Mouse (Mus musculus): ENCODE measurements around the gene Mms22l. TPM values are rescaled to one million over a fixed set of nuclear protein-coding genes. Genes with fewer than 3 reads are reported as not detected.
"Not testable (repeated sequence)": the region's sequence is repeated elsewhere in the genome, so short reads cannot be mapped to it uniquely, and the experiment has no call there.

Mms22l gene
- polyA plus RNA-seq, 1 experiment: 63.7 TPM

DNA sequence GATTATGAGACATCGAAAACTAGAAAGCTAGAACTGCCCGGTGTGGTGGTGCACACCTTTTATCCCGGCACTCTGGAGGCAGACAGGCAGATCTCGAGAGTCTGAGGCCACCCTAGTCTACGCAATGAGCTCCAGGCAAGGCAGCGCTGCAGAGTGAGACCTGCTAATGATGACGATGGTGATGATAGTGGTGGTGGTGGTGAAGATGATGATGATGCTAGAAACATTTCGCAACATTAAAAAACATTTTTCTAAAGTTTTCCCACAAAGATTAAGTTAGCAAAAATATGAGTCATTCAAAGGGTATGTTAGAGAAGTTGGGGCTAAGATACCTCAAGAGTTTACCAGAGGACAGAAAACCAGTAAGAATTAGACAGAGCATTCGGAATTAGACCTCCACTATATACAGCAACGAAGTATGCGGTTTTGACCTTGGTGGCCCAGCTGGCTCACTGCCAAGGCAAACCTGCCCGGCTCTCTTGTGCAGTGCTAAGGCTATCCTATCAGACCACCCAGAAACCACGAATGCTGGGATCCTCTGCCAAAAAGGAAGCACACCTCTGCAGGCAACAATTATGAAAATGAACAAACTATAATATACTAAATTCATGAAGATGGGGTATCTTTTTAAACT, 129.8 kb downstream of the Mms22l start:
- Histone ChIP-seq H3K27me3 (ENCODE audit: control insufficient read depth, insufficient read depth, low read length, poor library complexity, severe bottlenecking) (no peaks in the 10 kb centered on the region), H3K27ac (ENCODE audit: insufficient read depth, low read length) (no peak overlapping the region), H3K4me3 (ENCODE audit: low read depth, low read length) (no peak overlapping the region), H3K4me1 (ENCODE audit: control insufficient read depth, insufficient read depth, low read length) (no peaks in the 10 kb centered on the region), H3K9me3 (replicated peaks; ENCODE audit: control insufficient read depth, insufficient read depth, low read length, poor library complexity, severe bottlenecking) (no peaks in the 10 kb centered on the region), H3K9ac (ENCODE audit: low read depth, poor library complexity, severe bottlenecking) (no peak overlapping the region), H3K36me3 (ENCODE audit: control insufficient read depth, insufficient read depth, low read length, poor library complexity, severe bottlenecking) (no peaks in the 10 kb centered on the region)
- no peak for TF ChIP-seq EP300 (IDR thresholded peaks at IDR 0.05; ENCODE audit: insufficient read depth, low read depth, low read length)
- TF ChIP-seq POLR2A (IDR thresholded peaks at IDR 0.05; ENCODE audit: insufficient read depth, low read length): no peak
- no peak for TF ChIP-seq CTCF (IDR thresholded peaks at IDR 0.05; ENCODE audit: low read depth, low read length)

DNA sequence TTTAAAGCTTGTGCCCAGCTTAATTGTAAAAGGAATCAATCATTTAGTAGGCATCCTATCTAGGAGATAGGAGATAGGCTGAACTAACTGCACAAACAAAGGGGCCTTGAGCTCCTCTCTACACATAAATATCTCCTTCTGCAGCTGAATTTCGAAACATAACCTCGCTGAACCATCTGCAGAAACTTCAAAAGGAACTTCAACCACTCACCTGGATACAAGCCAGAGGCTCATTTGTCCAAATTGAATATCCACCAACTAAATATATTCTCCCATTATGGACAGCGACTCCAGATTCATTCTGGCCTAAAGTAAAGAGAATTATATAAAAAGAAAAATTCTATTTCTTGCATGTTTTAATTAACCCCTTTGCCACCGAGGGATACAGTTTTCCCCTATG, 130.4 kb downstream of the Mms22l start:
- no peak overlapping the region for H3K4me3 ChIP-seq (ENCODE audit: low read depth, low read length)
- no peaks in the 10 kb centered on the region for H3K4me1 ChIP-seq (ENCODE audit: control insufficient read depth, insufficient read depth, low read length)
- no peaks in the 10 kb centered on the region for H3K9me3 ChIP-seq (replicated peaks; ENCODE audit: control insufficient read depth, insufficient read depth, low read length, poor library complexity, severe bottlenecking)
- H3K9ac ChIP-seq (ENCODE audit: low read depth, poor library complexity, severe bottlenecking): no peak overlapping the region
- H3K27me3 ChIP-seq (ENCODE audit: control insufficient read depth, insufficient read depth, low read length, poor library complexity, severe bottlenecking): no peaks in the 10 kb centered on the region
- H3K27ac ChIP-seq (ENCODE audit: insufficient read depth, low read length): no peak overlapping the region
- no peak for TF ChIP-seq POLR2A (IDR thresholded peaks at IDR 0.05; ENCODE audit: insufficient read depth, low read length)
- TF ChIP-seq CTCF (IDR thresholded peaks at IDR 0.05; ENCODE audit: low read depth, low read length): no peak
- no peak for TF ChIP-seq EP300 (IDR thresholded peaks at IDR 0.05; ENCODE audit: insufficient read depth, low read depth, low read length)
- no peaks in the 10 kb centered on the region for H3K36me3 ChIP-seq (ENCODE audit: control insufficient read depth, insufficient read depth, low read length, poor library complexity, severe bottlenecking)

DNA sequence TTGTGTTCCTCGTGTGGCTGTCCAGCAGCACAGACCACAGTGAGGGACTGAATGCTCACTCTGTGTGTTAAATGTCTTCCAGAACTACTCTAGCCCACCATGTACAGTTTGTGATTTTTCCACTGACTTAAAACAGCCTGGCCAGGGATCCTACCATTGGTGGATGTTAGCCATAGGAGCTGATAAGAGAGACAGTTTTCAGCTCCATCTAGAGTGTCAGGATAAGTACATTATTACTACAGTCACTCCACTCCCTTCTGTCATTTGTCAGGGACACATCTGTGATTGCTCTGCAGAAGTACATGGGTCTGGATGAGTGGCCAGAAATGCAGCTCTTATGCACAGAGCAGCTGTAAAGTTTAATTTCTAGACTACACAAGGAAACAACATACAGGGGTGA, 131.6 kb downstream of the Mms22l start:
- Histone ChIP-seq H3K9me3 (replicated peaks; ENCODE audit: control insufficient read depth, insufficient read depth, low read length, poor library complexity, severe bottlenecking) (no peaks in the 10 kb centered on the region), H3K27ac (ENCODE audit: insufficient read depth, low read length) (no peak overlapping the region), H3K4me1 (ENCODE audit: control insufficient read depth, insufficient read depth, low read length) (no peaks in the 10 kb centered on the region), H3K4me3 (ENCODE audit: low read depth, low read length) (no peak overlapping the region), H3K9ac (ENCODE audit: low read depth, poor library complexity, severe bottlenecking) (no peak overlapping the region), H3K36me3 (ENCODE audit: control insufficient read depth, insufficient read depth, low read length, poor library complexity, severe bottlenecking) (no peaks in the 10 kb centered on the region), H3K27me3 (ENCODE audit: control insufficient read depth, insufficient read depth, low read length, poor library complexity, severe bottlenecking) (no peaks in the 10 kb centered on the region)
- TF ChIP-seq POLR2A (IDR thresholded peaks at IDR 0.05; ENCODE audit: insufficient read depth, low read length) (no peak), EP300 (IDR thresholded peaks at IDR 0.05; ENCODE audit: insufficient read depth, low read depth, low read length) (no peak), CTCF (IDR thresholded peaks at IDR 0.05; ENCODE audit: low read depth, low read length) (no peak)

DNA sequence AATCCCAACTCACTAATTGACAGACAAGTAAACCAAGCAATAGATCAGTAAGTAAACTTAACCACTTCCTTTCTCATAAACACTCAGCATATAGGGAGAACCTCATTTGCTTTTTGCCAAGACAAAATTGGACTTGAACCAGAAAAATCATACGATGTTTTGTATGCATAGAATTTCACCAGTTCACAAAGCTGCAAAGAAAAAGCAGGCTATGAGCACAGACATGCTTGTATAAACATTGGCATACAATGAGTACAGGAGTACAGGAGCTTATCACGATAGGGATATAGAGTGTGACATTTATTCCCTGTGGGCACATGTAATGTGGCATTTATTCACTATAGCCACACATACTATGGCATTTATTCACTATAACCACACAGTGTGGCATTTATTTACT, 134.2 kb downstream of the Mms22l start:
- Histone ChIP-seq H3K9me3 (replicated peaks; ENCODE audit: control insufficient read depth, insufficient read depth, low read length, poor library complexity, severe bottlenecking) (no peaks in the 10 kb centered on the region), H3K27ac (ENCODE audit: insufficient read depth, low read length) (no peak overlapping the region), H3K4me3 (ENCODE audit: low read depth, low read length) (no peak overlapping the region), H3K27me3 (ENCODE audit: control insufficient read depth, insufficient read depth, low read length, poor library complexity, severe bottlenecking) (no peaks in the 10 kb centered on the region), H3K36me3 (ENCODE audit: control insufficient read depth, insufficient read depth, low read length, poor library complexity, severe bottlenecking) (no peaks in the 10 kb centered on the region), H3K9ac (ENCODE audit: low read depth, poor library complexity, severe bottlenecking) (no peak overlapping the region), H3K4me1 (ENCODE audit: control insufficient read depth, insufficient read depth, low read length) (no peaks in the 10 kb centered on the region)
- TF ChIP-seq CTCF (IDR thresholded peaks at IDR 0.05; ENCODE audit: low read depth, low read length): no peak
- no peak for TF ChIP-seq POLR2A (IDR thresholded peaks at IDR 0.05; ENCODE audit: insufficient read depth, low read length)
- TF ChIP-seq EP300 (IDR thresholded peaks at IDR 0.05; ENCODE audit: insufficient read depth, low read depth, low read length): no peak

DNA sequence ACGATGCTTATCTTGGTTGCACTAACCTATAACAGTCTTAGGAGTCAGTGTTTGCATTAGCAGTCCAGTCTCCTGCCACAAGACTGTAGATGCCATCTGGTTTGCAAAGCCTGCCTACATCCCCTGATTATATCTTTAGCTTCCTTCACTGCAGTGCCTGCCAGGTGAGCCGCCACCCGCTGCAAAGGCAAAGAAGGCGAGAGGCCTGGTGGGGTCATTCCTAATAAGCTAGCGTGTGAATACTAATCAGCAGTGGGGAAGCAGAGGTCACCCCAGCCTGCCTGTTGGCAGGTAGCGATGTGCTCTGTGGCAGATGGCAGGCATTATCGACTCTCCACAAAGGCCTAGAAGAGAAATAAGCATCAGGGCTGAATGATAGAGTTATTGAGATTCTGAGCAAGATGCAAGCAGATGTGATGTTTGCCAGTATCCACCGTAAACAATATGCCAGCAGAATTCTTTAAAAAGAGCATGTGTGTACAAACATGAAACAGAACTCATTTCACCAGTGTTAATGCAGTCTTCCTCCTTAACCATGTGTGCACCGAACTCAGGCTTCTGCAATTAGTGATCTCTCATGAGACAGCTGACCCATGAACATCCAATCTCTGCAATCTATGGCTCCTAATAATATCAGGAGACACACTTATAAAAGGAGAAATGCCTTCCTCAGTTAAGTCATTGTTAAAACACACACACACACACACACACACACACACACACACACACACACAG, 135.1 kb downstream of the Mms22l start:
- no peak overlapping the region for H3K27ac ChIP-seq (ENCODE audit: insufficient read depth, low read length)
- TF ChIP-seq EP300 (IDR thresholded peaks at IDR 0.05; ENCODE audit: insufficient read depth, low read depth, low read length) (no peak), CTCF (IDR thresholded peaks at IDR 0.05; ENCODE audit: low read depth, low read length) (no peak), POLR2A (IDR thresholded peaks at IDR 0.05; ENCODE audit: insufficient read depth, low read length) (no peak)
- H3K36me3 ChIP-seq (ENCODE audit: control insufficient read depth, insufficient read depth, low read length, poor library complexity, severe bottlenecking): no peaks in the 10 kb centered on the region
- H3K9ac ChIP-seq (ENCODE audit: low read depth, poor library complexity, severe bottlenecking): no peak overlapping the region
- H3K4me3 ChIP-seq (ENCODE audit: low read depth, low read length): no peak overlapping the region
- H3K9me3 ChIP-seq (replicated peaks; ENCODE audit: control insufficient read depth, insufficient read depth, low read length, poor library complexity, severe bottlenecking): no peaks in the 10 kb centered on the region
- no peaks in the 10 kb centered on the region for H3K4me1 ChIP-seq (ENCODE audit: control insufficient read depth, insufficient read depth, low read length)
- H3K27me3 ChIP-seq (ENCODE audit: control insufficient read depth, insufficient read depth, low read length, poor library complexity, severe bottlenecking): no peaks in the 10 kb centered on the region

DNA sequence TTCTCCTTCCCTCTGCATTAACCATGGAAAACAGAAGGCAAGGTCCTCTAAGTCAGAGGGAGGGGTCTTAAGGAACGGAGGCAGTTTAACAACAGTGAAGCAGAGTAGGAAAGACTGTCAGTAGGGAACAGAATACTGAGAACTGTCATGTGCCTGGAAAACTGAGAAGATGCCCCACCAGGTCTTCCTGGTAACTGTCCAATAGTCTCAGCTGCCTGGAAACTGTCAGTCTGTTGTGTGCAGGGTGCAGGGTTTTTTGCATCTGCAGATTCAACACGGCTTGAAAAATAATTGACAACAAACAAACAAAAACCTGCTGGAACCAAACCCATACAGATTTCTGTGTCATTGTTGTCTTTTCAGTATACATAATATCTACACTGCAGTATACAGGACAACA, 146.1 kb downstream of the Mms22l start:
- H3K36me3 ChIP-seq (ENCODE audit: control insufficient read depth, insufficient read depth, low read length, poor library complexity, severe bottlenecking): no peaks in the 10 kb centered on the region
- H3K9ac ChIP-seq (ENCODE audit: low read depth, poor library complexity, severe bottlenecking): no peak overlapping the region
- H3K9me3 ChIP-seq (replicated peaks; ENCODE audit: control insufficient read depth, insufficient read depth, low read length, poor library complexity, severe bottlenecking): no peaks in the 10 kb centered on the region
- no peak overlapping the region for H3K27ac ChIP-seq (ENCODE audit: insufficient read depth, low read length)
- no peaks in the 10 kb centered on the region for H3K27me3 ChIP-seq (ENCODE audit: control insufficient read depth, insufficient read depth, low read length, poor library complexity, severe bottlenecking)
- H3K4me3 ChIP-seq (ENCODE audit: low read depth, low read length): no peak overlapping the region
- no peaks in the 10 kb centered on the region for H3K4me1 ChIP-seq (ENCODE audit: control insufficient read depth, insufficient read depth, low read length)
- TF ChIP-seq CTCF (IDR thresholded peaks at IDR 0.05; ENCODE audit: low read depth, low read length) (no peak), EP300 (IDR thresholded peaks at IDR 0.05; ENCODE audit: insufficient read depth, low read depth, low read length) (no peak), POLR2A (IDR thresholded peaks at IDR 0.05; ENCODE audit: insufficient read depth, low read length) (no peak)

DNA sequence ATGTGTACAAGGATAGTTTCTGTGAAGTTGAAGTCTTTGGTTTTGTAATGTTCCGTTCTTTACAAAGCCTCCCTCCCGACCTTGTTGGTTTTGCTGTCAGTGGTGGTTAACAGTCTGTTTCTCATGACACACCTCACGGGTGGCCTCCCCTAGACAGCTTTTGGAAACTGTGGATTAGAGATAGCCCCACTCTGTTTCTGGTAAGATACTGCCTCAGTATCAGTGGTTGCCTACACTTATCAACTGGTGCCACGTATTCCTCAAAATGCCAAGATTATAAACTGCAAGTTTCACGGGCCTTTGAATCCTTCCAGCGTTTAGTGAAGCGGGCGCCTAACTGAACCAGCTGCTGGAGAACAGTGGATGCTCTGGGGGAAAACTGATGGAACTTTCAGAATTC, 148.5 kb downstream of the Mms22l start:
- not testable (repeated sequence) for H3K27ac ChIP-seq (ENCODE audit: insufficient read depth, low read length); H3K4me3 ChIP-seq (ENCODE audit: low read depth, low read length); H3K4me1 ChIP-seq (ENCODE audit: control insufficient read depth, insufficient read depth, low read length); H3K36me3 ChIP-seq (ENCODE audit: control insufficient read depth, insufficient read depth, low read length, poor library complexity, severe bottlenecking); H3K9me3 ChIP-seq (replicated peaks; ENCODE audit: control insufficient read depth, insufficient read depth, low read length, poor library complexity, severe bottlenecking); H3K9ac ChIP-seq (ENCODE audit: low read depth, poor library complexity, severe bottlenecking); H3K27me3 ChIP-seq (ENCODE audit: control insufficient read depth, insufficient read depth, low read length, poor library complexity, severe bottlenecking)

All from ES-Bruce4 (cell line).